Mouse (Mus musculus): ENCODE measurements around the gene Rpl9-ps1.

DNA sequence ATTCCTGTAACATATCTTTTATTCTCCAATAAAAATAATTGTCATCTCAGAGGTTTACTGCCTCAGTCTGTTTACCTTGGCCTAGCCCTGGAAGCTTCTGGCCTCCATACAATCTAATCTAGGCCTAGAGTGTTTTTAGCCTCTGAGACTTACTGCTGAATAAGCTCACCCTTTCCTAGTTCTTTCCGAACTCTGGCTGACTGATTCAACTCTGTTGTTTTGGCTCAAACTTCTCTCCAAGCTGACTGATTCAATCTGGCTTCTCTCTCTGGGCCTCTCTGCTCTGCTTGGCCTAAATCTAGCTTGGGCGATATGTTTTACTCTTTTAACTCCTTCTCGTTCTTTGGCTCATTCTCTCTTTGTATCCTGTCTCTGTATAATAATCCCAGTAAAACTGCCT is 46.4 kb downstream of the Rpl9-ps1 start:
- TF ChIP-seq CHD2 (IDR thresholded peaks at IDR 0.05; ENCODE audit: low read length) = no peak
- no peak for TF ChIP-seq MAX (IDR thresholded peaks at IDR 0.05; ENCODE audit: low read length)
- no peak for TF ChIP-seq CTCF (IDR thresholded peaks at IDR 0.05 in 2 of 3, conservative IDR thresholded peaks at IDR 0.05 in 1 of 3; ENCODE audit: control insufficient read depth in 1 of 3, insufficient read depth in 1 of 3, low read depth in 2 of 3, low read length in 3 of 3, poor library complexity in 1 of 3, severe bottlenecking in 1 of 3)

All from MEL (cell line).